Mouse (Mus musculus): ENCODE data around the gene Nudcd3. TPM values are rescaled to one million over a fixed set of nuclear protein-coding genes. Genes with fewer than 3 reads are reported as not detected.

Nudcd3 gene
- polyA plus RNA-seq, 1 experiment from 2014 or later, result 62.7 TPM

DNA sequence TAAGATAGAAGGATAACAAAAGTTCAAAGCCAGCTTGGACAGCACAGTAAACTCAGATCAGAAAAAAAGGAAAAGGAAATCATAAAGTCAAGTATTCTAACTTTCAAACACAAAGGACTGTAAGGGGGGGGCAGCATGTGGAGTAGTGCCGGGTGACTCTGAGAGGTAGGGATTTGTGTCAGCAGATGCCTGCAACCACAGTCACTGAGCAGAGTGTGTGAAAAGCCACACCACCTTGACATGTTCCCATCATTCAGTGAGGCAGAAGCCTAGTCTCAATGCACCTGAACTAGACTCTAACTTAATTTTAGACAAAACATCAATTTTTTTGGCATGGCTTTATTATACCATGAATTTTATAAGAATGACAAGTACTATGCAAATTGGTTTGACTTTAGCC lies 24.7 kb downstream of the Nudcd3 start:
- ATAC-seq, result no peak
- WGBS, result 72% methylated on average over 1 of the region's 1 CpGs
- no peaks in the 10 kb centered on the region for H3K36me3 ChIP-seq

DNA sequence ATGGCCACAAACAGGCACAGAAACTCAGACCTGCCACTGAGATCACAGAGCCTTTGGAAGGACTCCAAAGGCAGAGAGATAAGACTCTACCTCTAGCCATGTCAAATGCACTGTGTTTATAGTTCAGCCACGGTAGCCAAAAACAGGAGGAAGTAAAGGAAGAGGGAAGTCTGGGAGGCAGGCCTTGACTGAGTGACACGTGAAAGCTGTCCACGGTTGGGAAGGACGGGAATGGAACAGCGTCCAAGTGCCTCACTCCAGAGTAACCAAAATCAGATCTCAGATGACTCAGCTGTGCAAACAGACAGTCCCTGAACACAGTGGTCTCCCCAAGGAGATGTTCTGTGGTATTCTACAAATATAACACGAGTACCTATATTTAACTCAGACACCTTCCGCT lies 25.5 kb downstream of the Nudcd3 start:
- H3K9ac ChIP-seq (replicated peaks), result no peak overlapping the region
- 92% methylated on average over 7 of the region's 7 CpGs for WGBS
- no peak overlapping the region for H3K4me3 ChIP-seq (replicated peaks)
- peaks cover 26% of the 10 kb centered on the region for H3K4me1 ChIP-seq (replicated peaks)
- H3K4me2 ChIP-seq (replicated peaks), result no peak overlapping the region
- no peak overlapping the region; the same call in 1 of the 2 replicates for H3K27ac ChIP-seq
- no peaks in the 10 kb centered on the region for H3K36me3 ChIP-seq
- H3K27me3 ChIP-seq, result no peaks in the 10 kb centered on the region
- no peak for ATAC-seq
- H3K9me3 ChIP-seq, result no peaks in the 10 kb centered on the region

More for the DNA sequence above, 24.7 kb downstream of the Nudcd3 start:
- H3K9me3 ChIP-seq, result no peaks in the 10 kb centered on the region
- no peaks in the 10 kb centered on the region for H3K27me3 ChIP-seq
- no peak overlapping the region for H3K27ac ChIP-seq
- H3K4me2 ChIP-seq (replicated peaks), result no peak overlapping the region
- H3K4me1 ChIP-seq (replicated peaks), result peaks cover 34% of the 10 kb centered on the region
- H3K9ac ChIP-seq (replicated peaks), result no peak overlapping the region
- H3K4me3 ChIP-seq (replicated peaks), result no peak overlapping the region

- Histone ChIP-seq H3K27me3 (no peaks in the 10 kb centered on the region), H3K4me3 (replicated peaks) (no peak overlapping the region), H3K27ac (no peak overlapping the region), H3K9ac (replicated peaks) (no peak overlapping the region), H3K4me2 (replicated peaks) (no peak overlapping the region), H3K36me3 (no peaks in the 10 kb centered on the region), H3K9me3 (no peaks in the 10 kb centered on the region), H3K4me1 (replicated peaks) (no peaks in the 10 kb centered on the region)
- WGBS, result 91% methylated on average over 2 of the region's 2 CpGs
- no peak for ATAC-seq
These were observed 31.1 kb downstream of the Nudcd3 start for GRCm38 (mm10) chr11:6169041-6169663.

DNA sequence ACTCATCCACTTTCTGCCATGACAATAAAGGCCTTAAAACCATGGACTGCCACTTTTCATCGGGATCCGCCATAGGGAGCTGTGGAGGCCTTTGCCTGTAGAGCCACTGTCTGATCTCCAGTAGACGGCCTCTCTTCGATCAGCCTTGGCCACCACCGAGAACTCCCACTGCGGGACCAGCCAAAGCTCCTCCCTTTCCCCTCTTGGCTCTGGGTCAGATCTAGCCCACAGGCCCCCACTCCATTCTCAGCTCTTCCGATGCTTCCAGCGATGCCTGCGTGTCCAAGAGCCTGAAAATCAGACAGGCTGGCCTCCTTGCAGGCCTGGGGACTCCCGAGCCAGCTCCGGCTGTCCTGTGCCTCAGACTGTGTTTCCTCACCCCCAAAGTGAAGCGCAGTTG lies 33.9 kb downstream of the Nudcd3 start:
- H3K36me3 ChIP-seq, result no peaks in the 10 kb centered on the region
- H3K27ac ChIP-seq, result no peak overlapping the region
- no peaks in the 10 kb centered on the region for H3K27me3 ChIP-seq
- H3K4me2 ChIP-seq (replicated peaks), result no peak overlapping the region
- 95% methylated on average over 12 of the region's 12 CpGs for WGBS
- no peak for ATAC-seq
- H3K9ac ChIP-seq (replicated peaks), result no peak overlapping the region
- H3K4me1 ChIP-seq (replicated peaks), result no peaks in the 10 kb centered on the region
- no peak overlapping the region for H3K4me3 ChIP-seq (replicated peaks)
- no peaks in the 10 kb centered on the region for H3K9me3 ChIP-seq

GRCm38 (mm10) chr11:6165391-6166081 lies 34.7 kb downstream of the Nudcd3 start:
- Histone ChIP-seq H3K36me3 (no peaks in the 10 kb centered on the region), H3K4me2 (replicated peaks) (no peak overlapping the region), H3K9me3 (no peaks in the 10 kb centered on the region), H3K27ac (no peak overlapping the region), H3K27me3 (no peaks in the 10 kb centered on the region), H3K4me1 (replicated peaks) (peaks cover 5% of the 10 kb centered on the region; the same call in 1 of the 2 replicates), H3K4me3 (replicated peaks) (no peak overlapping the region), H3K9ac (replicated peaks) (no peak overlapping the region)
- no peak for ATAC-seq
- WGBS, result 95% methylated on average over 7 of the region's 7 CpGs

DNA sequence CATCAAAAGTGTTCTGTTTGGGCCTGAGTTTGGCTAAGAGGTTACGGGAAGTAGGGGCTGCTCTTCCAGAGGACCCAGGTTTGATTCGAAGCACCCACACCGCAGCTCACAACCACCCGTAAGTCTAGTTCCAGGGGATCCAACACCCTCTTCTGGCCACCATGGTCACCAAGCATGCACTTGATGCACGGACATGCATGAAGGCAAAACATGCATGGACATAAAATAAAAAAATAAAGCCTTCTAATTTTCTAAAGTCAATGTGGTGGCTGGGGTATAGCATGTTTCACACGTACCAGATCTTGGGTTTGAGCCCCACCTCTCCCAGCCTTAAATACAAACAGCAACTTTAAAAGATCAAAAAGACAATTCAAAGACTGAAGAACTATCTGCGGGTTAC lies 35.4 kb downstream of the Nudcd3 start:
- 95% methylated on average over 7 of the region's 7 CpGs for WGBS
- Histone ChIP-seq H3K9me3 (no peaks in the 10 kb centered on the region), H3K9ac (replicated peaks) (no peak overlapping the region), H3K4me3 (replicated peaks) (no peak overlapping the region), H3K4me1 (replicated peaks) (peaks cover 6% of the 10 kb centered on the region; the same call in 1 of the 2 replicates), H3K4me2 (replicated peaks) (no peak overlapping the region), H3K27me3 (no peaks in the 10 kb centered on the region), H3K36me3 (no peaks in the 10 kb centered on the region), H3K27ac (no peak overlapping the region)
- no peak for ATAC-seq

DNA sequence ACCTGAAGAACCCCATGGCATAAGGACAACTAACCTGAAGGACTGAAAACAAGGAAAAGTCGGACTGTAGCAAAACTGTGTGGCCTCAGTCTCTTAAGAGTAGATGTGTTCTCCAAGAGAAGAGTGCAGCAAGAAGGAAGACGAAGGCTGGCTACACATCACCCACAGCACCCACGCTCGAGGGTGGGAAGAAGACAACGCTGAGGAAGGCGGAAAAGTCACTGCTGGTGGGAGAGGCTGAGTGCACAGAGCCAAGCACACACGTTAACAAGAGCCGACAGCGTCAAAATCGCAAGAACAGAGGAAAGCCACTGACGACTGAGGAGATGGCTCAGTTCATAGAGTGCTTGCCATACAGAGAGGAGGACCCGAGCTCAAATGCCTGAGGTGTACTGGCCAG lies 36.5 kb downstream of the Nudcd3 start:
- WGBS, result 96% methylated on average over 12 of the region's 12 CpGs
- no peaks in the 10 kb centered on the region for H3K36me3 ChIP-seq
- no peak overlapping the region for H3K4me2 ChIP-seq (replicated peaks)
- H3K27ac ChIP-seq, result no peak overlapping the region
- no peak for ATAC-seq
- no peak overlapping the region for H3K9ac ChIP-seq (replicated peaks)
- H3K4me1 ChIP-seq (replicated peaks), result peaks cover 6% of the 10 kb centered on the region; the same call in 1 of the 2 replicates
- H3K9me3 ChIP-seq, result no peaks in the 10 kb centered on the region
- no peaks in the 10 kb centered on the region for H3K27me3 ChIP-seq
- no peak overlapping the region for H3K4me3 ChIP-seq (replicated peaks)

GRCm38 (mm10) chr11:6163062-6163461 lies 37.2 kb downstream of the Nudcd3 start:
- Histone ChIP-seq H3K4me3 (replicated peaks) (no peak overlapping the region), H3K9me3 (no peaks in the 10 kb centered on the region), H3K27ac (no peak overlapping the region), H3K36me3 (no peaks in the 10 kb centered on the region), H3K27me3 (no peaks in the 10 kb centered on the region), H3K4me1 (replicated peaks) (peaks cover 6% of the 10 kb centered on the region; the same call in 1 of the 2 replicates), H3K9ac (replicated peaks) (no peak overlapping the region), H3K4me2 (replicated peaks) (no peak overlapping the region)
- 98% methylated on average over 3 of the region's 3 CpGs for WGBS
- ATAC-seq, result no peak

GRCm38 (mm10) chr11:6161549-6161948 lies 38.7 kb downstream of the Nudcd3 start:
- no peaks in the 10 kb centered on the region for H3K27me3 ChIP-seq
- no peak overlapping the region for H3K27ac ChIP-seq
- no peaks in the 10 kb centered on the region for H3K36me3 ChIP-seq
- H3K4me3 ChIP-seq (replicated peaks), result no peak overlapping the region
- peaks cover 8% of the 10 kb centered on the region for H3K4me1 ChIP-seq (replicated peaks)
- no peaks in the 10 kb centered on the region for H3K9me3 ChIP-seq
- no peak for ATAC-seq
- H3K4me2 ChIP-seq (replicated peaks), result no peak overlapping the region
- no peak overlapping the region for H3K9ac ChIP-seq (replicated peaks)

- Histone ChIP-seq H3K4me2 (replicated peaks) (no peak overlapping the region), H3K27me3 (no peaks in the 10 kb centered on the region), H3K9ac (replicated peaks) (no peak overlapping the region), H3K4me1 (replicated peaks) (peaks cover 9% of the 10 kb centered on the region), H3K4me3 (replicated peaks) (no peak overlapping the region), H3K27ac (no peak overlapping the region), H3K36me3 (no peaks in the 10 kb centered on the region), H3K9me3 (no peaks in the 10 kb centered on the region)
- no peak for ATAC-seq
- WGBS, result 80% methylated on average over 3 of the region's 3 CpGs
These were observed 39.4 kb downstream of the Nudcd3 start for GRCm38 (mm10) chr11:6160663-6161271.

DNA sequence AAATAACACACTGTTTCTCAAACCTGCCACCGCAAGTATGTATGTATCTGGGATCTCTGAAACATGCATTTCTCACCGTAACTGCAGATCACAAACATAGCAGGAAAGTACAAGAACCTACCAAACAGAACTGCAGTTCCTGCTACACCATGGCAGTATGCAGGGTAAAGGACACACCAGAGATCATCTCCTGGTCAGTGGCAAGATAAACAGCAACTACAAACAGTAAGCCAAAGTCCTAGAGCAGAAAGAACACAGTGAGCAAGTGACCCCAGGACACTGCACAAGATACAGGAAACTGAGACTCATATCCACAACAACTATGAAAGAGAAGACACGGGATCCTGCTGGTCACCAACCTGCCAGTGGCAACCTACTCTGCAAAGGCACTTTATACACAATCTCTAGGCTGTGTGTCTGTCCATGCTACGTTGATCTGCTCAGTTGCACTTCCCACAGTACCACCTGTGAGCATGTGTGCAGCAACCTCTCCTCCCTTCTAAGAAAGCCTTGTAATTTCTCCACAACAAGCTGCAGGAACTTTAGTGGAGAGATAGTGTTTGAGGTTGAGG lies 40.4 kb downstream of the Nudcd3 start:
- ATAC-seq, result no peak
- H3K9ac ChIP-seq (replicated peaks), result no peak overlapping the region
- H3K4me2 ChIP-seq (replicated peaks), result no peak overlapping the region
- H3K4me3 ChIP-seq (replicated peaks), result no peak overlapping the region
- no peaks in the 10 kb centered on the region for H3K27me3 ChIP-seq
- no peaks in the 10 kb centered on the region for H3K9me3 ChIP-seq
- 92% methylated on average over 4 of the region's 4 CpGs for WGBS
- no peaks in the 10 kb centered on the region for H3K36me3 ChIP-seq
- no peak overlapping the region for H3K27ac ChIP-seq
- peaks cover 10% of the 10 kb centered on the region for H3K4me1 ChIP-seq (replicated peaks)

GRCm38 (mm10) chr11:6158515-6158914 lies 41.7 kb downstream of the Nudcd3 start:
- ATAC-seq, result no peak
- peaks cover 20% of the 10 kb centered on the region for H3K4me1 ChIP-seq (replicated peaks)
- no peak overlapping the region for H3K4me3 ChIP-seq (replicated peaks)
- no peaks in the 10 kb centered on the region for H3K9me3 ChIP-seq
- no peaks in the 10 kb centered on the region for H3K27me3 ChIP-seq
- H3K27ac ChIP-seq, result no peak overlapping the region
- no peak overlapping the region for H3K4me2 ChIP-seq (replicated peaks)
- WGBS, result 97% methylated on average over 1 of the region's 1 CpGs
- no peaks in the 10 kb centered on the region for H3K36me3 ChIP-seq
- H3K9ac ChIP-seq (replicated peaks), result no peak overlapping the region
